Mouse (Mus musculus) testis, adult 2 months (tissue): ENCODE measurements around the gene Gm9913.

Experiments used
- CTCF ChIP-seq: fragments of 200-500 bp; IDR thresholded peaks from 2 replicates; pipeline ENCODE4 v1.5.1; 2012; ENCODE audit warnings: low read depth, mild to moderate bottlenecking, inconsistent platforms, low read length, moderate library complexity; ENCODE audit not compliant: control insufficient read depth, insufficient read depth, insufficient replicate concordance
- POLR2A ChIP-seq: fragments of 200-500 bp; IDR thresholded peaks from 2 replicates; pipeline ENCODE4 v1.6.1; 2012; ENCODE audit warnings: low read depth, mild to moderate bottlenecking, inconsistent platforms, low read length, moderate library complexity; ENCODE audit not compliant: control insufficient read depth

DNA sequence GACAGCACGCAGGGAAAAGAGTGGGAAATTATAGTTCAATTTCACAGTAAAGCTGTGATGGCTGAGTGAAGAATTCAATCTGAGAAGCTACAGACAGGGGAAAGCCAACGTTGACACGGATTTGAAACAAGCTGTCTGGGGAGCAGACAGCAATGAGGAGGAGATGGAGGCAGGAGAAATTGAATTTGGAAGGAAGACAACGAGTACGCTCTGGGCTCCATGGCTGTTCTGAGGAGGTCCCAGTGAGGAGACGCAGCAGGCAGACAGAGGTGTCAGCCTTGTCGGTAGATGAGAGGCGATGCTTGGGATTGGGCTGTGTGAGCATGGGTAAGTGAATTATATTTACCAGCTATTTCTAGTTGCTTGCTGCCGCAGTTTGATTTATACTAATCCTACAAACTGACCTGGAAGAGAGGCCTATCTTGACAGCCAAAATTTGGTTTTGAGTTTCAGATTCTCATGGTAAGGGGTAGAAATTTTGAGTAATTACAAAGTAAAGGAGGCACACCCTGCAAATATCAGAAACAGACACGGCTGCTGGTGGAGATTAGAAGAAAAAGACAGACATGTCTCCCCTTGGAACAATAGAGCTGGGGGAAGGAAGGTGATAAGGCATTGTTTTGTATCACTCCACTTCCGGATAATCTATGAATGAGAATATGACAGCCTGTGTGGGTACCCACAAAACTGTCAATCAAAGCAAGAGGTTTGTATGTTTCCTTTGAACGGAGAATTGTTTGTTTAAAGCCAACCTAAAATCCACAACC, 10.6 kb downstream of the Gm9913 start:
- TF ChIP-seq CTCF: no peak
- no peak for TF ChIP-seq POLR2A
